Mouse (Mus musculus) heart, embryonic 13.5 days (tissue): Measurements from ENCODE around the gene Cyb5d2. TPM values are rescaled to one million over a fixed set of nuclear protein-coding genes. Genes with fewer than 3 reads are reported as not detected.
"Not testable (repeated sequence)": the region's sequence is repeated elsewhere in the genome, so short reads cannot be mapped to it uniquely, and the experiment has no call there.

Source experiments
- ATAC-seq: fragments of 200-750 bp; cut with Nextera tagmentation; 2 replicates; pipeline ENCODE4 v1.8.0; 2017; ENCODE audit warnings: moderate TSS enrichment; ENCODE audit not compliant: insufficient number of reproducible peaks, low FRiP score, low TSS enrichment; ENCODE audit errors: extremely low read depth
- H3K27ac ChIP-seq: fragments of 300-500 bp; sonication (generic); replicated peaks from 2 replicates; pipeline ENCODE4 v1.5.1; 2015; ENCODE audit warnings: moderate library complexity, mild to moderate bottlenecking, inconsistent platforms
- H3K27me3 ChIP-seq: fragments of 300-500 bp; sonication (generic); replicated peaks from 2 replicates; pipeline ENCODE4 v1.6.1; 2015; ENCODE audit warnings: mild to moderate bottlenecking, inconsistent platforms
- H3K36me3 ChIP-seq: fragments of 300-500 bp; sonication (generic); 2 replicates; pipeline ENCODE4 v1.6.1; 2015; ENCODE audit warnings: mild to moderate bottlenecking, inconsistent platforms
- H3K4me1 ChIP-seq: fragments of 300-500 bp; sonication (generic); 2 replicates; pipeline ENCODE4 v1.6.1; 2015; ENCODE audit warnings: inconsistent platforms
- H3K4me2 ChIP-seq: fragments of 300-500 bp; sonication (generic); 2 replicates; pipeline ENCODE4 v1.6.1; 2015; ENCODE audit warnings: inconsistent platforms, mild to moderate bottlenecking, moderate library complexity
- H3K4me3 ChIP-seq: fragments of 300-500 bp; sonication (generic); 2 replicates; pipeline ENCODE4 v1.5.1; 2015; ENCODE audit warnings: moderate library complexity, mild to moderate bottlenecking, inconsistent platforms
- H3K9ac ChIP-seq: fragments of 300-500 bp; sonication (generic); 2 replicates; pipeline ENCODE4 v1.6.1; 2015; ENCODE audit warnings: inconsistent platforms, mild to moderate bottlenecking, moderate library complexity
- H3K9me3 ChIP-seq: fragments of 300-500 bp; sonication (generic); 2 replicates; pipeline ENCODE4 v1.6.1; 2016; ENCODE audit warnings: inconsistent platforms
- WGBS: fragments of 180-500 bp; shearing (Covaris S2); methylation state at CpG from one replicate; pipeline ENCODE4 v1.1.7; 2015; ENCODE audit warnings: mixed read lengths; 5-methylcytosine and 5-hydroxymethylcytosine counted together
- polyA plus RNA-seq: library from polyadenylated mRNA; unstranded; fragments of >200 nt; fragmentation: Nextera tagmentation; extraction: Ambion mirVana; gene quantifications from 2 replicates; pipeline ENCODE4 v1.2.1, GENCODE M21; 2015

Cyb5d2 gene
- polyA plus RNA-seq, 1 experiment from 2014 or later = 4.9 TPM

DNA sequence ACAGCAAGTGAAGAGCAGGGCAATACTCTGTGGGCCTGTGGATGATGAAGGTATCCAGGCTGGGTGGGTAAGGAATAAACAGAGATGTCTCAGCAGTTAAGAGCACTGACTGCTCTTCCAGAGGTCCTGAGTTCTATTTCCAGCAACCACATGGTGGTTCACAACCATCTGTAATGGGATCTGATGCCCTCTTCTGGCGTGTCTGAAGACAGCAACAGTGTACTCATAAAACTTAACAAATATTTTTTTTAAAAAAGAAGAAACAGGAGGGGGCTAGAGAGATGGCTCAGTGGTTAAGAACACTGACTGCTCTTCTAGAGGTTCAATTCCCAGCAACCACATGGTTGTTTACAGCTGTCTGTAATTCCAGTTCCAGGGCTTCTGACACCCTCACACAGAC, 23.3 kb downstream of the Cyb5d2 start:
- H3K4me1 ChIP-seq, H3K9ac ChIP-seq, H3K27me3 ChIP-seq, H3K27ac ChIP-seq, H3K4me3 ChIP-seq, H3K9me3 ChIP-seq, H3K4me2 ChIP-seq, ATAC-seq: not testable (repeated sequence)
- WGBS = 22% methylated on average over 1 of the region's 1 CpGs
- H3K36me3 ChIP-seq = peaks cover 39% of the 10 kb centered on the region

DNA sequence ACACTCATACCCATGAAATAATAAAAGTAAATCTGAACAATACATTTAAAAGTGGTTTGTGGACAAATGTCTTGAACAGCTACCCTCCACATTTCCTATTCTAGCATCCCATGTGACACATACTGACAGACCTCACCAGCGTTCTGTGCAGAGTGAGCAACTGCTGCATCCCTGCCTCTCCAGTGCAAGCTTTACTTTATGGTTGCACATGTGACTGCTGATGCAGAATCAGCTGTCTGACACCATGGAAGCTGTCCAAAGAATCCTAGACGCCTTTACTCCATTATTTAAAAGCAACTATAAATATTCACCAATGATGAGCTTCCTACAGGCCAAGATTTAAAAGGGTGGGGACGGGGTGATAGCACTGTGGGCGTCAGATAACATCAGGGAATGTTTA, 24.5 kb downstream of the Cyb5d2 start:
- H3K27ac ChIP-seq = no peak overlapping the region
- WGBS = 59% methylated on average over 4 of the region's 4 CpGs
- no peak for ATAC-seq

DNA sequence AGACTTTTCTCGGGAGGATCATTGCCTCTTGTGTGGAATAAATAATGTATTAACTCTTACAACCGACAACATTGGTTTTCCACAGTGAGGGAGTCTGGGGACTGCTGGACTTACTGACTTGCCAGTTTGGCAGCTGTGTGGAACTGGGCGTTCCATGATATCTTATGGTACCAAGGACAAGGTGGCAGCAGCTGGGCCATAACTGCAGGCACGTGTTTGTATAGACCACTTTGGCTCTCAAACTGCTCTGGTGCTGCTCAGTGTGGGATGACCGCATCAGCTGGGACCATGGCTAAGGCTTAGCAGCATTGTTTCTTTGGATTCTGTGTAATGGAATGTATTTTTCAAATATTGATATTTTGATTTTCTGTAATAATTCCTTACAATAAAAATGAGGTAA, 25.1 kb downstream of the Cyb5d2 start:
- H3K4me1 ChIP-seq = 0 out of 2 replicates have a peak, but pooled peaks cover 4% of the 10 kb centered on the region
- H3K27ac ChIP-seq = no peak overlapping the region
- no peaks in the 10 kb centered on the region for H3K27me3 ChIP-seq
- H3K9me3 ChIP-seq = no peaks in the 10 kb centered on the region
- no peak overlapping the region for H3K4me2 ChIP-seq
- no peak for ATAC-seq
- no peak overlapping the region for H3K9ac ChIP-seq
- H3K36me3 ChIP-seq = peaks cover 39% of the 10 kb centered on the region
- no peak overlapping the region for H3K4me3 ChIP-seq
- WGBS = 82% methylated on average over 5 of the region's 5 CpGs

More for the DNA sequence above, 24.5 kb downstream of the Cyb5d2 start:
- no peak overlapping the region for H3K9ac ChIP-seq
- H3K4me2 ChIP-seq = no peak overlapping the region
- H3K9me3 ChIP-seq = no peaks in the 10 kb centered on the region
- peaks cover 43% of the 10 kb centered on the region for H3K36me3 ChIP-seq
- 0 out of 2 replicates have a peak, but pooled peaks cover 4% of the 10 kb centered on the region for H3K4me1 ChIP-seq
- no peaks in the 10 kb centered on the region for H3K27me3 ChIP-seq
- H3K4me3 ChIP-seq = no peak overlapping the region

GRCm38 (mm10) chr11:72770324-72770723, 25.6 kb downstream of the Cyb5d2 start:
- Histone ChIP-seq H3K36me3 (peaks cover 39% of the 10 kb centered on the region), H3K4me3 (no peak overlapping the region), H3K27me3 (no peaks in the 10 kb centered on the region), H3K9me3 (no peaks in the 10 kb centered on the region), H3K27ac (no peak overlapping the region), H3K4me1 (0 out of 2 replicates have a peak, but pooled peaks cover 4% of the 10 kb centered on the region), H3K9ac (no peak overlapping the region), H3K4me2 (no peak overlapping the region)
- WGBS = 90% methylated on average over 3 of the region's 3 CpGs
- ATAC-seq = no peak

- Histone ChIP-seq H3K27ac (no peak overlapping the region), H3K9me3 (no peaks in the 10 kb centered on the region), H3K4me2 (no peak overlapping the region), H3K9ac (no peak overlapping the region), H3K36me3 (peaks cover 47% of the 10 kb centered on the region), H3K4me3 (no peak overlapping the region), H3K4me1 (0 out of 2 replicates have a peak, but pooled peaks cover 4% of the 10 kb centered on the region), H3K27me3 (no peaks in the 10 kb centered on the region)
- 90% methylated on average over 3 of the region's 3 CpGs for WGBS
- ATAC-seq = no peak
Observed at GRCm38 (mm10) chr11:72769061-72769460, 26.9 kb downstream of the Cyb5d2 start.

GRCm38 (mm10) chr11:72767716-72768115, 28.2 kb downstream of the Cyb5d2 start:
- Histone ChIP-seq H3K9me3 (no peaks in the 10 kb centered on the region), H3K4me1 (0 out of 2 replicates have a peak, but pooled peaks cover 4% of the 10 kb centered on the region), H3K27me3 (no peaks in the 10 kb centered on the region), H3K4me3 (no peak overlapping the region), H3K27ac (no peak overlapping the region), H3K9ac (no peak overlapping the region), H3K36me3 (peaks cover 60% of the 10 kb centered on the region), H3K4me2 (no peak overlapping the region)
- WGBS = 82% methylated on average over 8 of the region's 8 CpGs
- no peak for ATAC-seq

DNA sequence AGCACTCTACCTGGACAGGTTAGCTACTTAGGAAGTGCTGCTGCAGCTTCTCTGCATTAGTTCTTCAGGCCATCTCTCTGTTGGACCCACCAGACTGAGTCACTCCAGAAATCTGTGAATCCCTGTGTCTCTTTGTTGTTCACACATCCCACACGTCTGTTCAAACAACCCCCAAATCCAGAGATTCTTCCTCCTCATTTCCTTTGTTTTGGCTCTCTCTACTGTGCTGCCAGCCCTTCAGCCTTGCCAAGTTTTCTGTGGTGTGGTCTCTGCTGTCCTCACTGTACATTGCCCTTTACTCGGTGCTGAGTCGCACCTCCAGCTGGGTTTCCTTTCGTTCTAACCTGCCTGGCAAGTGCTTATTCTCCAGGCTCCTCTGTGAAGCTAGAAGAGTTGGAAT, 31.7 kb downstream of the Cyb5d2 start:
- no peaks in the 10 kb centered on the region for H3K27me3 ChIP-seq
- peaks cover 78% of the 10 kb centered on the region for H3K36me3 ChIP-seq
- 84% methylated on average over 4 of the region's 4 CpGs for WGBS
- no peak overlapping the region for H3K27ac ChIP-seq
- ATAC-seq = no peak
- H3K9ac ChIP-seq = no peak overlapping the region
- H3K4me2 ChIP-seq = no peak overlapping the region
- H3K4me3 ChIP-seq = no peak overlapping the region
- H3K9me3 ChIP-seq = no peaks in the 10 kb centered on the region
- no peaks in the 10 kb centered on the region for H3K4me1 ChIP-seq

DNA sequence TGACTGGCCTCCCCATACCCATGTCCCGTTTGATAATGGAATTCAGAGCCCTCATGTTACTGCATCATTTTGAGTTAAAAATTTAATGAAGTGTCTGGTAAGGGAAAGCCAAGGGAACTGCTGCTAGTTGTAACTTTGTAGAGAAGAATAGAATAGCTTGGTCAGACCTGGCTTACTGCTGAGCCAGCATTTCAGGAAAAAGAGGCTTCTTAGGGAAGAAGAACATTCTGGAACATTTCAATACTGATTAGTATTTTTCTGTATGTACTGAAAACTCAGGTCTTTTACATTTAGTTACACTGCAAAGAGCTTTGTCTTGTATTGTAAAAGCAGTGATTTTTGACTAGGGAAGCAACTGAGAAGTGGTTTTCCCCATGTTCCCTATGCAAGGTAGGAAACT, 35.2 kb downstream of the Cyb5d2 start:
- Histone ChIP-seq H3K27me3 (no peaks in the 10 kb centered on the region), H3K4me1 (no peaks in the 10 kb centered on the region), H3K4me3 (no peak overlapping the region), H3K27ac (no peak overlapping the region), H3K36me3 (peaks cover 90% of the 10 kb centered on the region), H3K9ac (no peak overlapping the region), H3K9me3 (no peaks in the 10 kb centered on the region), H3K4me2 (no peak overlapping the region)
- no peak for ATAC-seq
- WGBS = 72% methylated on average over 1 of the region's 1 CpGs

- ATAC-seq = no peak
- WGBS = 87% methylated on average over 6 of the region's 6 CpGs
- Histone ChIP-seq H3K9me3 (no peaks in the 10 kb centered on the region), H3K36me3 (peaks cover 99% of the 10 kb centered on the region), H3K4me1 (no peaks in the 10 kb centered on the region), H3K27me3 (no peaks in the 10 kb centered on the region), H3K27ac (no peak overlapping the region), H3K4me3 (no peak overlapping the region), H3K4me2 (no peak overlapping the region), H3K9ac (no peak overlapping the region)
Observed at GRCm38 (mm10) chr11:72759581-72759980, 36.4 kb downstream of the Cyb5d2 start.

GRCm38 (mm10) chr11:72758316-72758715, 37.6 kb downstream of the Cyb5d2 start:
- WGBS = 96% methylated on average over 5 of the region's 5 CpGs
- Histone ChIP-seq H3K4me2 (no peak overlapping the region), H3K4me1 (no peaks in the 10 kb centered on the region), H3K9me3 (no peaks in the 10 kb centered on the region), H3K9ac (no peak overlapping the region), H3K27ac (no peak overlapping the region), H3K36me3 (peaks cover 99% of the 10 kb centered on the region), H3K27me3 (no peaks in the 10 kb centered on the region), H3K4me3 (no peak overlapping the region)
- no peak for ATAC-seq

DNA sequence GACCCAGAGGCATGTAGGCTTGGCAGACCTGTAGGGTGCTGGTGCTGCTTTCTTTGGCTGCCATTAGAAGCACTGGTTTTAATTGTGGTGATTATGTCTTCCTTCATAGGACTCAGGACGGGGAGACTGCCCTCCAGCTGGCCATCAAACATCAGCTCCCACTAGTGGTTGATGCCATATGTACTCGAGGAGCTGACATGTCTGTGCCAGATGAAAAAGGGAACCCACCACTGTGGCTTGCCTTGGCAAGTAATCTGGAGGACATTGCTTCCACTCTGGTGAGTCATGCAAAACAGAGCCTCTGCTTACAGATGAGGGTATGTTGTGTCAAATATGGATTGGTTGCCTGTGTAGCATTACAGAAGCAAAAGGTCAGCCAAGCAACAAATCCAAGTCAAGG, 44.0 kb downstream of the Cyb5d2 start:
- no peaks in the 10 kb centered on the region for H3K4me1 ChIP-seq
- H3K4me2 ChIP-seq = no peak overlapping the region
- no peak overlapping the region for H3K27ac ChIP-seq
- no peak overlapping the region for H3K4me3 ChIP-seq
- peaks cover 99% of the 10 kb centered on the region for H3K36me3 ChIP-seq
- no peak overlapping the region for H3K9ac ChIP-seq
- H3K9me3 ChIP-seq = no peaks in the 10 kb centered on the region
- H3K27me3 ChIP-seq = no peaks in the 10 kb centered on the region
- no peak for ATAC-seq
- WGBS = 40% methylated on average over 2 of the region's 2 CpGs

DNA sequence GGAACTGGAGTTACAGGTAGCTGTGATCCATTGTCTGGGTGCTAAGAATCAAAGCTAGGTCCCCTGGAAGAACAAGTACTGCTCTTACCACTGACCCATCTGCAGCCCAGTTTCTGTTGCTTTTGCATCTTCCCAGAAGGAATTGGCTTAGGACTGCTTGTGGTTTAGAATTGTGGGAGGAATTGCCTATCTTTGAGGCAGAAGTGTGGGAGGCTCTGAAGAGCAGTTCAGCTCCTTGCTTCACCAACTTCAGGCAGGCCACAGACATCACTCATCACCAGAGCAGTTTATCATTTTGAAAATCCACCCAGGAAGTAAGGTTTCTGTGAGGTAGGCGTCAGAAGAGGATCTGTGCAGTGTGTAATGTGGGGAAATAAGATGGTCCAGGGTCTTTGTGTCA, 56.9 kb downstream of the Cyb5d2 start:
- no peak for ATAC-seq

More for the DNA sequence above, 56.9 kb downstream of the Cyb5d2 start:
- H3K4me1 ChIP-seq = peaks cover 33% of the 10 kb centered on the region
- no peak overlapping the region for H3K27ac ChIP-seq
- no peaks in the 10 kb centered on the region for H3K9me3 ChIP-seq
- no peaks in the 10 kb centered on the region for H3K27me3 ChIP-seq
- WGBS = 78% methylated on average over 1 of the region's 1 CpGs
- H3K36me3 ChIP-seq = peaks cover 58% of the 10 kb centered on the region
- no peak overlapping the region for H3K4me3 ChIP-seq
- no peak overlapping the region for H3K9ac ChIP-seq
- no peak overlapping the region for H3K4me2 ChIP-seq
